Mouse (Mus musculus) left cerebral cortex, adult 6 months (tissue): ENCODE measurements around the gene Gm11559. TPM values are rescaled to one million over a fixed set of nuclear protein-coding genes. Genes with fewer than 3 reads are reported as not detected.

Experiments
- long read RNA-seq, 2 experiments: library from polyadenylated mRNA; unstranded; transcript quantifications; one replicate each; pipeline ENCODE4 v2.0.0; 2019 to 2020
- polyA plus RNA-seq: library from polyadenylated mRNA; unstranded; fragments of <200 nt; fragmentation: Nextera tagmentation; gene quantifications from 2 replicates; pipeline ENCODE4 v1.2.3, GENCODE M21; 2021

Gm11559 gene
- not detected in 2 replicates for polyA plus RNA-seq
- long read RNA-seq, experiment 1, result 0 reads
- long read RNA-seq, experiment 2, result 0 reads

GRCm38 (mm10) chr11:99864176-99864575 is at the start of gene Gm11559:
Gene Gm11559, plus strand, starts transcription at chr11:99864476.

GRCm38 (mm10) chr11:99815566-99815965 is 48.7 kb upstream of the Gm11559 start, which contains the start of gene Gm11564:
Gene Gm11564, minus strand, starts transcription at chr11:99815666.

GRCm38 (mm10) chr11:99837966-99838365 is 26.3 kb upstream of the Gm11559 start, which contains the start of gene 2300003K06Rik:
Gene 2300003K06Rik, minus strand, starts transcription at chr11:99838066.

GRCm38 (mm10) chr11:99851508-99851907 is 12.8 kb upstream of the Gm11559 start, which contains the start of gene Krtap4-16:
Gene Krtap4-16, minus strand, starts transcription at chr11:99851608.

GRCm38 (mm10) chr11:99857617-99858016 is 6.7 kb upstream of the Gm11559 start, which contains the start of gene Gm11568:
Gene Gm11568, plus strand, starts transcription at chr11:99857917.

GRCm38 (mm10) chr11:99873089-99873488 is 8.8 kb downstream of the Gm11559 start, which contains the start of gene Krtap9-1:
Gene Krtap9-1, plus strand, starts transcription at chr11:99873389.

GRCm38 (mm10) chr11:99878887-99879286 is 14.6 kb downstream of the Gm11559 start, which contains the start of gene Gm11567:
Gene Gm11567, plus strand, starts transcription at chr11:99879187.

GRCm38 (mm10) chr11:99907620-99908019 is 43.3 kb downstream of the Gm11559 start, which contains the start of gene Krtap31-1:
Gene Krtap31-1, plus strand, starts transcription at chr11:99907920.

GRCm38 (mm10) chr11:99914451-99914850 is 50.2 kb downstream of the Gm11559 start, which contains the start of gene Gm11565:
Gene Gm11565, plus strand, starts transcription at chr11:99914751.

Other genes starting within 250 kb of the Gm11559 start
- not detected in 2 replicates for gene Krtap2-4, start 249.6 kb upstream of the Gm11559 start, polyA plus RNA-seq
- not detected in 2 replicates for gene Gm11562, start 244.0 kb upstream of the Gm11559 start, polyA plus RNA-seq
- not detected in 2 replicates for gene Krtap4-1, start 236.2 kb upstream of the Gm11559 start, polyA plus RNA-seq
- not detected in 2 replicates for gene Krtap4-2, start 229.4 kb upstream of the Gm11559 start, polyA plus RNA-seq
- gene Krtap4-7, start 220.4 kb upstream of the Gm11559 start, polyA plus RNA-seq, result not detected in 2 replicates
- not detected in 2 replicates for gene Gm11555, start 214.2 kb upstream of the Gm11559 start, polyA plus RNA-seq
- gene Gm11563, start 205.5 kb upstream of the Gm11559 start, polyA plus RNA-seq, result not detected in 2 replicates
- not detected in 2 replicates for gene Krtap4-6, start 198.5 kb upstream of the Gm11559 start, polyA plus RNA-seq
- not detected in 2 replicates for gene Gm14190, start 173.7 kb upstream of the Gm11559 start, polyA plus RNA-seq
- gene Gm14180, start 130.2 kb upstream of the Gm11559 start, polyA plus RNA-seq, result not detected in 2 replicates
- gene Gm11595, start 91.6 kb upstream of the Gm11559 start, polyA plus RNA-seq, result not detected in 2 replicates
- not detected in 2 replicates for gene Krtap4-8, start 83.8 kb upstream of the Gm11559 start, polyA plus RNA-seq
- gene Krtap4-9, start 79.3 kb upstream of the Gm11559 start, polyA plus RNA-seq, result not detected in 2 replicates
- gene Gm11596, start 71.0 kb upstream of the Gm11559 start, polyA plus RNA-seq, result not detected in 2 replicates
- not detected in 2 replicates for gene Gm11569, start 65.5 kb upstream of the Gm11559 start, polyA plus RNA-seq
- gene Gm11554, start 60.0 kb upstream of the Gm11559 start, polyA plus RNA-seq, result not detected in 2 replicates
- gene Krtap4-13, start 54.6 kb upstream of the Gm11559 start, polyA plus RNA-seq, result not detected in 2 replicates
- gene Gm11564, start 48.8 kb upstream of the Gm11559 start, polyA plus RNA-seq, result not detected in 2 replicates
- not detected in 2 replicates for gene 2300003K06Rik, start 26.4 kb upstream of the Gm11559 start, polyA plus RNA-seq
- not detected in 2 replicates for gene Krtap4-16, start 12.9 kb upstream of the Gm11559 start, polyA plus RNA-seq
- gene Gm11568, start 6.6 kb upstream of the Gm11559 start, polyA plus RNA-seq, result not detected in 2 replicates
- not detected in 2 replicates for gene Krtap9-1, start 8.9 kb downstream of the Gm11559 start, polyA plus RNA-seq
- gene Gm11567, start 14.7 kb downstream of the Gm11559 start, polyA plus RNA-seq, result not detected in 2 replicates
- not detected in 2 replicates for gene Krtap31-1, start 43.4 kb downstream of the Gm11559 start, polyA plus RNA-seq
- gene Gm11565, start 50.3 kb downstream of the Gm11559 start, polyA plus RNA-seq, result not detected in 2 replicates
- gene Krtap31-2, start 71.8 kb downstream of the Gm11559 start, polyA plus RNA-seq, result not detected in 2 replicates
- gene Krtap9-5, start 84.0 kb downstream of the Gm11559 start, polyA plus RNA-seq, result not detected in 2 replicates
- gene Krtap29-1, start 114.6 kb downstream of the Gm11559 start, polyA plus RNA-seq, result not detected in 2 replicates
- gene Krtap16-1, start 122.1 kb downstream of the Gm11559 start, polyA plus RNA-seq, result not detected in 2 replicates
- not detected in 2 replicates for gene Krtap17-1, start 129.5 kb downstream of the Gm11559 start, polyA plus RNA-seq
- gene Krt33a, start 151.7 kb downstream of the Gm11559 start, polyA plus RNA-seq, result not detected in 2 replicates
- not detected in 2 replicates for gene Krt33b, start 165.4 kb downstream of the Gm11559 start, polyA plus RNA-seq
- gene Krt34, start 177.1 kb downstream of the Gm11559 start, polyA plus RNA-seq, result not detected in 2 replicates
- 0.16 TPM in 1 of 2 replicates, not detected in the other for gene Krt31, start 186.1 kb downstream of the Gm11559 start, polyA plus RNA-seq
- not detected in 2 replicates for gene Krt32, start 223.8 kb downstream of the Gm11559 start, polyA plus RNA-seq
- not detected in 2 replicates for gene Krt35, start 231.8 kb downstream of the Gm11559 start, polyA plus RNA-seq
- gene Krt36, start 241.2 kb downstream of the Gm11559 start, polyA plus RNA-seq, result not detected in 2 replicates